Mouse (Mus musculus) bone marrow, adult 2 months (tissue): Measurements from ENCODE around the gene Gm884.

Experiments used
- CTCF ChIP-seq: fragments of 200-500 bp; IDR thresholded peaks from 2 replicates; pipeline ENCODE4 v1.5.1; 2011; ENCODE audit warnings: low read length, control low read depth; ENCODE audit not compliant: control insufficient read depth, insufficient read depth
- POLR2A ChIP-seq: fragments of 200-500 bp; IDR thresholded peaks from 2 replicates; pipeline ENCODE4 v1.6.1; 2011; ENCODE audit warnings: low read depth, mild to moderate bottlenecking, control low read depth, low read length, borderline replicate concordance; ENCODE audit not compliant: control insufficient read depth

DNA sequence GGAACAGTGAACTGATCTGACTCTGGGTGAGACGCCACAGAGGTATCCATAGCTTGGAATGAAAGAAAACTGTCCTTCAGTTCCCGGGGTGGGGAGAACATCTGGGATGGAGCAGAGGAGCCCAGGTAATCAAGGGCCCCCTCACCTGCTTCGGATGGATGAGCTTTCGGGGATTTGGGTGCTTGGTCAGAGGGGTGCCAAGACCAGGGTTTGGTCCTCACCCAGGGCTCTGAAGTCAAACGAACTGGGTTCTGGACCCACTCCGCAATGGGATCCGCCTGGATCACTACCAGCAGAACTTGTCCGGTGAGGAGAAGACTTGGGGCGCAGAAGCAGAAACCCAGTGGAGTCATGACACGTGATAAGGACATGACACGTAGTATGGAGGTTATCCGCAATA, 116.4 kb downstream of the Gm884 start, which contains the start of gene Lrrc37a:
- TF ChIP-seq CTCF: no peak
- TF ChIP-seq POLR2A: no peak
